Mouse (Mus musculus) adrenal gland, postnatal 36 days (tissue): ENCODE results near the gene Sap25. TPM values are rescaled to one million over a fixed set of nuclear protein-coding genes. Genes with fewer than 3 reads are reported as not detected.
"Not testable (repeated sequence)": the region's sequence is repeated elsewhere in the genome, so short reads cannot be mapped to it uniquely, and the experiment has no call there.

Source experiments
- DNase-seq, 2 experiments: peaks; one replicate each; pipeline ENCODE4 v3.0.0; 2021; ENCODE audit warnings: mixed read lengths in 1 of 2
- long read RNA-seq, 2 experiments: library from polyadenylated mRNA; stranded (forward); transcript quantifications; one replicate each; pipeline ENCODE4 v2.0.0; 2021; ENCODE audit warnings: borderline sequencing depth in 2 of 2
- total RNA-seq, 2 experiments: library from RNA; stranded (reverse); gene quantifications; 2 replicates each; pipeline ENCODE4 v1.2.3; 2021

The Sap25 gene
- total RNA-seq = 1 to 10 TPM; 1.9 to 7.8 TPM
- long read RNA-seq, experiment 1, partial matches to known transcripts = 0 of 4 reads
- long read RNA-seq, experiment 1, other reads (novel, unspliced or antisense) = 0 of 4 reads
- long read RNA-seq, experiment 2, partial matches to known transcripts = 0 of 3 reads
- long read RNA-seq, experiment 2, other reads (novel, unspliced or antisense) = 0 of 3 reads

GRCm38 (mm10) chr5:137641054-137641453 lies at the start of gene Sap25:
Gene Sap25 (plus strand): TSS chr5:137641334.
- DNase-seq = peak; percentile 40 to 68

- no peak for DNase-seq
These were observed 45.2 kb upstream of the Sap25 start for GRCm38 (mm10) chr5:137595921-137596320.

DNA sequence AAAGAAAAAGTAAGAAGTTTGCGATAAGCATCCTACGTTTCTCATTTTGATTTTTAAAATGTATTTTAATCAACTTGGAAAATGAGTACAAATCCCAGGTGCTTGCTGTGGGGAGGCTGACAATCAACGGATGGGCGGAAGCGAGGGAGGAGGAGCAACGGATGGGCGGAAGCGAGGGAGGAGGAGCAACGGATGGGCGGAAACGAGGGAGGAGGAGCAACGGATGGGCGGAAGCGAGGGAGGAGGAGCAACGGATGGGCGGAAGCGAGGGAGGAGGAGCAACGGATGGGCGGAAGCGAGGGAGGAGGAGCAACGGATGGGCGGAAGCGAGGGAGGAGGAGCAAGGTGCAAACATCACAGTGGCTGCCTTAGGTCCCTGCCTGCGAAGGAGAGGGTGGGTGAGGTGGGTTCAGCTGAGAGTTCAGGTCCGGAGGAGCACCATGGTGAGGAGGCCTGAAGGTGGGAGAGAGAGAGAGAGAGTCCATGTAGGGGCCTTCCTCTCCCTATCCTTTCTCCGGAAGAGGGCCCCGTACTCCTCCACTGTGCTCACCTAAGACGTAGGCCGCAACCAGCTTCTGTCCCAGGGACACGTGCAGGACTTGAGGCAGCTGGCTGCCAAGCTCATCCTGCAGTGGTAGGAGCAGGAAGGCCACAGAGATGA lies 44.4 kb upstream of the Sap25 start:
- DNase-seq = no peak

GRCm38 (mm10) chr5:137597625-137598024 lies 43.5 kb upstream of the Sap25 start:
- DNase-seq = no peak

DNA sequence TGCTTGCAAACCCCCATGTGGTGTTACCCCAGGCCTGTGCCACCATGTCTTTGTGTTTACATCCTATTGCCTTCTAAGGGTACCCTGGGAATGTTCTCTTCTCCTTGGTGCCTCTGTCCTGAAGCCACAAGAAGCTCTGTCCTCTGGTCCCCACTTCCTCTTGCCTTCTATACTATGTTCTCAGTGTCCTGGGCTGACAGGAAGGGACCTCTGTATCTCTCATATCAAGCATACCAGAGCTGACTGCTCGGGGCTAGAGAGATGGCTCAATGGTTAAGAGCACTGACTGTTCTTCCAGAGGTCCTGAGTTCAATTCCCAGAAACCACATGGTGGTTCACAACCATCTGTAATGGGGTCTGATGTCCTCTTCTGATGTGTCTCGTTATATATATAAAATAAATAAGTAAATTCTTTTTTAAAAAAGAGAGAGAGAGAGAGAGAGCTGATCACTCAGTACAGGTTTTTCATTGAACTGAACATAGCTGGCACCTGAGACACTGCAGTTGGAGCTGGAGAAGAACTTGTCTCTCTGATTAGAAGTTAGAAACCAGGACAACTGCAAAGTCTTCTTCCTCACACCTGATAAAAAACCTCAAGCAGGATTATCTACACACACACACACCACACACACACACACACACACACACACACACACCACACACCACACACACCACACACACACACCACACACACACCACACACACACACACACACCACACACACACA lies 42.9 kb upstream of the Sap25 start:
- DNase-seq = no peak

- no peak for DNase-seq
These were observed 41.5 kb upstream of the Sap25 start for GRCm38 (mm10) chr5:137599600-137599999.

- no peak for DNase-seq
These were observed 40.9 kb upstream of the Sap25 start for GRCm38 (mm10) chr5:137600281-137600618.

DNA sequence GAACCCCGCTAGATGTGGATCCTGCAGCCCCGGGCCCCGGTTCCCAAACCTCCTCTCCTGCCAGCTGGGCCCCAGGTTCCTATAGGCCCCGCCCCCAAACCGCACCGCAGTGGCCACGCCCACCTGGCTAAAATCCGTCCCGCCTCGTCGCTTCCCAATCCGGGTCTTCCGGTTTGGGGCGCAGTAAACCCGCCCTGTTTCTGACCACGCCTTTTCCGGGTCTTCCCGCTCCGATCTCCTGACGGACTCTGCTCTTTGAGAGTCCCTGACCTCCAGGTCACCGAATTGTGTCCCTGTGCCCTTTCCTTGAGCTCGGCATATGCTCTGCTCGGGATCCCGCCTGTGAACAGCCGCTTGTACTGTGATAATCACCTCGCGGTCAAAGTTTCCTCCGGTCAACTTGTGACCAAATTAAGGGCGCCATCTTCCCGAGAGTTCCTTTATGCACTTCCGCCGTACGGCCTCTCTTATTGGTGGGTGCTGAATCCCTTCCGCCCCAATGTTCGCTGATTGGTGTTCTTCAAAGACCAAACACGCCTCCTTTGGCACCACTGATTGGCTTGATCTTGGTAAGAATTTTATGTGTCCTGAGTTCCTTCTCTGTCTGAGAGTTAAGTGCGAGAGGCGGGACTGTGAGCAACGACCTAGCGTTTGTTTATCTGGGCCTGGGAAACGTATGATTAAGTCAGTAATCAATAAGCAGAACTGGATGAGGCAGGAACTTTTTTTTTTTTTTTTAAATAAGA lies 40.3 kb upstream of the Sap25 start, which contains the start of gene Mospd3:
TSS of gene Mospd3 (minus strand) at position 440 of the 746 bp plus-strand sequence.
- peak; percentile 97 for DNase-seq

- peak; percentile 37 to 46 for DNase-seq
These were observed 39.8 kb upstream of the Sap25 start for GRCm38 (mm10) chr5:137601365-137601729.

DNA sequence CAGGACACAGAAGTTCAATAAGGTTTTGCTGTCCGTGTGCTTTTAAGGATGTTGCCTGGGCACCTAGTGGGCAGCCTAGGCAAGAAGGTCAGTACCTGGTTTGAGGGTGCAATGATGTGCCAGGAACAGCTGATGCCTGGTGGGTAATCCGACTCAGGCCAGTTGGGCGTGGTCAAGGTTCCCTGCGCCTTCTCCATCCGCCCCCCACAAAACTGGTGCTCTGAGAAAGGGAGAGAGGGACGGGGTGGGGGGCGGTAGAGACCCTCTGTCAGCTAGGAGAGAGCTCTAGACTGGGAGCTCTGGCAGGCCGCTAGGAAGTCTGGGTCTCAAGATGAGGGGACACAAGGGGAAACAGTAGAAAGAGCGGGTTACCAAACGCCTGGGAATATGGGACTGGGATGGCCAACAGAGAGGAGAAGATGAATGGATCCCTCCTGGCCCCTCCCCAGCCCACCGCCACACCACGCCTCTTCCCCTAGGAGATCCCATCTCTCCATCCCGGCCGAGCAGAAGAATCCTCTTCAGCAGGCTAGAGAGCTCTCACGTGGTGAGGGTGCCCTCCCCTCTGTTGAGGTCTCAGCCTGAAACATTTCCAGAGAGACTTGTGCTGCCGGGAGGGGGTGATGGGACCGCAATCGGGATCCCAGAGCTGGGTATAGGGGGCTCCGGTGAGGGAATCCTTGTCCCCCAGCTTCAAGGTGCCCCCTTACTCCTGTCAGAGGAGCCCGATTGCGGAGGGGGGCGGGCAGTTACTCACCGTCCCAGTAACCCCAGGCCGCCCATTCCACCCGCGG lies 33.1 kb upstream of the Sap25 start:
- DNase-seq = no peak

- no peak for DNase-seq
These were observed 32.4 kb upstream of the Sap25 start for GRCm38 (mm10) chr5:137608654-137609190.

DNA sequence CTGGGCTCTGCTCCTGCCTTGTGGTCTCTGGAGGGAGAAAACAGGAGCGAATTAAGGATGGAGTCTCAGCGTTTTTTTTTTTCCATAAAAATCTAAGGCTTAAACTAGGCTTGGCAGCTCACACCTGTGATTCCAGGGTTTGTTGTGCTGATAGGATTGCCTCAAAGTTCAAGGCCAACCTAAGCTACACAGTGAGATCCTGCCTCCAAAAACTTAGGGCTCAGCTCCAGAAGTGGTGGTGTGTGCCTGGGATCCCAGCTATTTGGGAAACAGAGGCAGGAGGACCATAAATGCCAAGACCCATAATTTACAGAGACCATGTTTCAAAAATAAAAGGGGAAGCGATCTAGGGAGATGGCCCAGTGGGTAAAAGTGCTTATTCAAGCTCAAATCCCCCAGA lies 31.8 kb upstream of the Sap25 start:
- no peak for DNase-seq

DNA sequence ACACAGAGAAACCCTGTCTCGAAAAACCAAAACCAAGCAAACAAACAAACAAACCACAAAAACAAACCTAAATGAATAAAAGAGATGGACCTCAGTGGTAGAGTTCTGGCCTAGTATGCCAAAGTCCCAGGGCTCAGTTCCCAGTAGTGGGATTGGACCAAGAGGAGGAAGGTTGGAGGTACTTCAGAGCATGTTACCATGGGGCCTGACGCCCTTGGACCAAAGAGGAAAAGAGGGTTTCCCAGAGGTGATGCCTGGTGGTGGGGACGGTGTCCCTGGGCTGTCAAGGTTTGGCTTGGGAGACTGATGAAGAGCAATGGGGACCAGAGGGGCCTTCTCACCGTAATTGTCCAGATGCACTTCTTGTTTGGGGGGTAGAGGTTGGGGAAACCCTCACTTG lies 31.1 kb upstream of the Sap25 start:
- DNase-seq = peak in 1 of 2 experiments; percentile 19

- DNase-seq = peak; percentile 88 to 93
These were observed 30.4 kb upstream of the Sap25 start for GRCm38 (mm10) chr5:137610548-137611244.

DNA sequence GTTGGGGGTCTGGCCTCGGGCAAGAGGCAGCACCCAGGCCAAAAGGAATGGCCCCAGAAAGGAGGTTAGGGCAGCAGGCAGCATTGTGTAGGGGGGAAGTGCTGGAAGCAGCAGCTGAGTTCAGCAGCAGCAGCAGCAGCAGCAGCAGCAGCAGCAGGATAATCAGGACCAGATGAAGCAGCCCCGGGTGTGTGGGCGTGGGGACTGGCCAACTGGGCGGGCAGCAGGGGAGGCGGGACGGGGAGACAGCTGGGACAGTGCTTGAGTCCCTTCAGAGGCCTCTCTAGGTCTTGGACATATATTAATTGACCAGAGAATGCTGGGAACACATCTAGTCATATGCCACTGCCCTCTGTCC lies 29.9 kb upstream of the Sap25 start:
- peak; percentile 85 to 89 for DNase-seq

DNA sequence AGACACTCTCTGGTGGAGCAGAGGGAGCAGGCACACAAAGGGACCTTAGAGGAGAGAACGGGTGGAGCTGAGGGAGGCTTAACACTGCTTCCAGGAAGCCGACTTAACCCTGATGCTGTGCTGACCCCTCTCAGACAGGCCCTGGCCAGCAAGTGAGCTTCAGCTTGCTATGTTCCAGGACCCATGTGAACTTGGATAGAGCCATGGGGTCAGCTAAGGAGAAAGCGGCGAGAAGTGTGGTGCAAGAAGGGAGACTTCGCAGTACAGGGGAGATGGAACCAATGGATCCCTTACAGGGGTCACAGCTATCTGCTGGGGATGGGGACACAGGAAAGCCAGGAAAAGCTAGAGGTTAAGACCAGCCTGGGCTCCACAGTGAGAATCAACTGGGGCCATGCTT lies 28.1 kb upstream of the Sap25 start:
- DNase-seq = no peak

DNA sequence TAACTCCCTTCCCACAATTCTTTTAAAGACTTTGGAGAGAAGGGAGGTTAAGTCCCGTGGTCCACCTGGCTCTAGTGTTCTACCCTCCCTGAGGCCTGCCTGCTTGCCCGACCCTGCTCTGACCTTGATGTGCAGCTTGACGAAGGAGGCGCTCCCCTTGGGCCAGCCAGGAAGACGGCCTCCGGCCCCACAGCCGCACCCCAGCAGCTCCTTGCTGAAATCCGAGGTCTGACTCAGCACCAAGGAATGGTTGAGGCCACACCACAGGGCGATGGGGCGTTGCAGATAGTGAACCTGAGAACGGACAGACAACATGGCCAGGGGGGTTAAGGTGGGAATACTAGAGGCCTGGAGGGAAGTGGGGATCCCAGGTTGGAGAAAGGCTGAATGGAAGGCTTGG lies 27.6 kb upstream of the Sap25 start, which contains the start of gene Pcolce:
TSS of gene Pcolce (minus strand) at position 235 of the 400 bp plus-strand sequence.
- DNase-seq = peak; percentile 76 to 81

GRCm38 (mm10) chr5:137614921-137615320 lies 26.2 kb upstream of the Sap25 start:
- not testable (repeated sequence) for DNase-seq

- no peak for DNase-seq
These were observed 25.8 kb upstream of the Sap25 start for GRCm38 (mm10) chr5:137615347-137615746.

GRCm38 (mm10) chr5:137623937-137624530 lies 17.1 kb upstream of the Sap25 start:
- DNase-seq = no peak
